Mouse (Mus musculus) 3T3-L1 (cell line): Measurements from ENCODE around the gene Stn1.

ENCODE experiments used
- DNase-seq: peaks from one replicate; pipeline ENCODE4 v3.0.0-alpha.2; 2015; ENCODE audit warnings: low read depth, low spot score

The Stn1 gene

GRCm38 (mm10) chr19:47545055-47545454 is 7.7 kb upstream of the Stn1 start:
- DNase-seq: no peak

DNA sequence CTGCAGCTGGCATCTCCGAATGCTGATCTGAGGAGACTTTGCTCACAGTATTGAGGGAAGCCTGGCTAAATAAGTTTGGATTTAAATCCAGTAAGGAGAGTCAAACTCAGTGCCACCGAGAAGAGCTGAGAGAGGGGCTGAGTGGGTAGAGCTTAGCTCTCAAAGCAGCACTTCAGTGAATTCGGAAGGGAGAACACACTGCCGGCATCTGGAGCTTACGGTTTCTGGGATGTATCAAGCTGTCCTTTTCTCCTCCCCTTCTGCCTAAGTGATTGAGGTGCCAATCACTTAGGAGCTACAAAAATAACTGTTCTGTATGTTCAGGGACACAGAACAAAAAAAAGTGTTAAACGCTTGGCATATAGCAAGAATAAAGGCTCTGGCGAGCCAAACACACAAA is 5.1 kb upstream of the Stn1 start:
- DNase-seq: no peak

- peak; percentile 21 for DNase-seq
Measured at GRCm38 (mm10) chr19:47538801-47539200, 1.5 kb upstream of the Stn1 start.

GRCm38 (mm10) chr19:47537879-47538278 is 572 bp upstream of the Stn1 start:
- DNase-seq: no peak

- DNase-seq: peak; percentile 86
Measured at GRCm38 (mm10) chr19:47536521-47537299, 597 bp downstream of the Stn1 start.

DNA sequence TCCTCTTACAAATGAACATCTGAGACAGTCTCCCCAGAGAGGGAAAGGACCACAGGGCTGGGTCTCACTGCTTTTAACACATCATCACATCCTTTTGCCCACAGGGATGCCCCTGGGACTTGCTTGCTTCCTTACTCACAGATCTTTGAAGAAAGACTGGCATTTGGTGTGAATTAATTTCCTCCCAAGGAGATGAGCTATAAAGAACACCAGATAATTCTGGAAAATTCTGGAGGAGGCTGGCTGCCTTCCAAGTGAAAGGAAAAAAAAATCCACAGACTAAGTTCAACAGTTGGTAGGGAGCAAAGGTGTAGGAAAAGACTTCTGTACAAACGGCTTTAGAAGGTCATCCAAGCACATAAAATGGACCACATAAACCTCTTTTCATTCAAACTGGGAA is 3.2 kb downstream of the Stn1 start:
- peak; percentile 74 for DNase-seq

GRCm38 (mm10) chr19:47532449-47532848 is 4.9 kb downstream of the Stn1 start:
- no peak for DNase-seq

- no peak for DNase-seq
Measured at GRCm38 (mm10) chr19:47531309-47531708, 6.0 kb downstream of the Stn1 start.

DNA sequence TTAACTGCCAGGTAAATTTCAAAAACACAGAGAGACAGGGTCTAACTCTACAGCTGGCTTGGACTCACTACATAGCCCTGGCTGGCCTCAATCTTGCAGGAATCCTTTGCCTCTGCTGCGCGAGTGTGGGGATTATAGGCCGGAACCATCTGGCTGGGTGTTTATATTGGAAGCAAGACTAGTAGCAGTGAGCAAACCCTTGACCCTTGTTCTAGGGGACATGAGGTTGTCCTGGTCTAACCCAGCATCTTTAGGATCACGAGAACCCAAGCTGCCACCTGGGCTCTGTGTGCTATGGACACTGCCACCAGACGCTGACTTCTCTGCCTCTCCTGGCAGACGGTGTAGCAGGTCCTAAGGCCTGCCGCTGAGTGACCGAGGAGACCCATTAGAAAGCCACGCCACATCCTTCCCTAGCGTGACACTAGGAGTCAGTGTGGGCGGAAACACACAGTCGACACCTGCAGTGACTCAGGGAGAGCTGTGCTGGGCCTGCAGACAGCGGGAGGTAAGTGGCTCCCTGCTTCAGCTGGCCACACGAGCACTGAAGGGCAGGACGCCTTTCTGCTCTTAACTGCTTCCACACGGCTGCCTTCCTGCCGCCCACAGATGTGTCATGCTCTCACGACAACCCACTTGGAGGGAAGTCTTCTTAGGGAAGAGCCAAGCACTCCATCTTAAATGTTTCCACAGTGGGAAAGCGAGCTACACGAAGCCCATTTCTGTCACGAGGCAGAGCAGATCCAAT is 10.9 kb downstream of the Stn1 start:
- DNase-seq: peak; percentile 57

GRCm38 (mm10) chr19:47524905-47525304 is 12.4 kb downstream of the Stn1 start:
- DNase-seq: no peak

- DNase-seq: no peak
Measured at GRCm38 (mm10) chr19:47521403-47521802, 15.9 kb downstream of the Stn1 start.

- no peak for DNase-seq
Measured at GRCm38 (mm10) chr19:47519163-47519893, 18.0 kb downstream of the Stn1 start.

GRCm38 (mm10) chr19:47518475-47519162 is 18.7 kb downstream of the Stn1 start:
- peak; percentile 33 for DNase-seq

DNA sequence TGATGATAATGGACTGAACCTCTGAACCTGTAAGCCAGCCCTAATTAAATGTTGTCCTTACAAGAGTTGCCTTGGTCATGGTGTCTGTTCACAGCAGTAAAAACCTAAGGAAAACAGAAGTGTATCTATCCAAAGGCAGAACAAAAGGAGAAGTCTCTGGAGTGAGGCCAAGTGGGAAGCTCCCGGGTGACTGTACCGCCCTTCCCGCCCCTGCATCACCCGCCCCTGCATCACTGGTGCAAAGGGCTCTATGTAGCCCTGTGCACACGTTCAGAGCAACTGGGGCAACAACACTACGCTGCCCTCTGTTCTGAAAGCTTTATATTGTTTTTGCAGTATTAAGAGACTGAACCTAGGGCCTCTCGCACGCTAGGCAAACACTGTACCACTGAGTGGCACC is 19.7 kb downstream of the Stn1 start:
- DNase-seq: no peak

DNA sequence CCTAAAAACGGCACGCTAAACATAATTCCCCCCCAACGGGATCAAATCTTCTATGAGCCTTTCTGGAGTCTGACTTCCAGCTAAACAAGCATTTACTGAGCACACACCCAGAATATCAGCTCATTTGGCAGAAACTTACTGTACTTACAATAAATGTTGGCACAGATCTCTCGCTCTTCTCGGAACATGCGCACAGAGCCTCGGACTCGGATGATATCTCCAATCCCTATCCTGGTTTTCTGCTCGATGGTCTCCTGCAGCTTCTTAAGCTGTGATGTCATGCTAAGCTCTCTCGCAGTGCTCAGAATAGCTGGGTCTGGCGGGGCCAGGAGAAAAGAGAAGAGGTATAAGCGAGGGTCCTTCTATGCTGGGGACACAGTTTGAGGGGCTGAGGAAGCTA is 20.4 kb downstream of the Stn1 start:
- no peak for DNase-seq

DNA sequence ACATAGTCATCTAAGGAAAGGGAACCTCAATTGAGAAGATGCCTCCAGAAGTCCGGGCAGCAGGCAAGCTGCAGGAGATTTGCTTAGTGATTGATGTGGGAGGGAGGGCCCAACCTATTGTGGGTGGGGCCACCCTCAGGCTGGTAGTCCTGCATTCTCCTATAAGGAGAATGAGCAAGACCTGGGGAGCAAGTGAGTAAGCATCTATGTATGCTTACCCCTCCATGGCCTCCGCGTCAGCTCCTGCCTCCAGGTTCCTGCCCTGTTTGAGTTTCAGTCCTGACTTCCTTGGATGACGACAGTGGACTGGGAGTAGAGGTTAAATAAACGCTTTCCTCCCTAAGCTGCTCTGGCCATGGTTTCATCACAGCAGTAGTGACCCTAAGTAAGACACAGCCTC is 22.2 kb downstream of the Stn1 start:
- DNase-seq: peak; percentile 91

GRCm38 (mm10) chr19:47513618-47513897 is 23.7 kb downstream of the Stn1 start:
- DNase-seq: no peak

GRCm38 (mm10) chr19:47512794-47513617 is 24.3 kb downstream of the Stn1 start:
- no peak for DNase-seq

DNA sequence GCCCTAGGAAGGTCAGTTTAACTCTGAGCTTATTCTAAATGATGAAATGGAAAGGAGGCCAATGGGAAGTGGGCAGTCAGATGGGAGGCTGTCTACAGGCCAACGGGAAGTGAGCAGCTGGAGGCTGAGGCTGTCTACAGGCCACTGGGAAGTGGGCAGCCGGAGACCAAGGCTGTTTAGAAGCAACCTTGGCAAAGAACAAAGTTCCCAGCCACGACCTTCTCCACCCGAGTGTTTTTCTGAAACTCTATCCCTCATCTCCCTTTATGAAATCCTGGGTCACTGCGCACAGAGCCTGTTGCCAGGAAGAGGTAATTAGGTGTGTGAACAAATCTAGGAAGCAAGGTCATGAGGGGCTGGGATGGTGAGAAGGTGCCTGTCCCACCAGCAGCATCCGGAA is 25.3 kb downstream of the Stn1 start:
- DNase-seq: no peak

GRCm38 (mm10) chr19:47511294-47511675 is 26.0 kb downstream of the Stn1 start:
- DNase-seq: no peak
